Mouse (Mus musculus): ENCODE measurements at regions not wholly inside any gene's neighbourhood (a gene's known extent, or its start where the extent isn't known, plus 50 kb on each side); places are given as distances from the start of the nearest gene placed in this dataset.

- no peak for ATAC-seq (replicated peaks; ENCODE audit: insufficient number of reproducible peaks, low FRiP score, low TSS enrichment)
- H3K4me2 ChIP-seq, result no peak overlapping the region
- no peaks in the 10 kb centered on the region for H3K36me3 ChIP-seq (ENCODE audit: control insufficient read depth, insufficient read depth, low read length)
- H3K9me3 ChIP-seq (replicated peaks; ENCODE audit: control insufficient read depth, low read length), result no peaks in the 10 kb centered on the region
- H3K27me3 ChIP-seq (ENCODE audit: control insufficient read depth, insufficient read depth, low read length), result no peaks in the 10 kb centered on the region
- H3K27ac ChIP-seq (ENCODE audit: low read depth, low read length), result no peak overlapping the region
- 72% methylated on average over 9 of the region's 9 CpGs for WGBS (ENCODE audit: insufficient replicate concordance)
- H3K9ac ChIP-seq (ENCODE audit: low read depth, low read length), result no peak overlapping the region
- no peak overlapping the region for H3K4me3 ChIP-seq (ENCODE audit: low read depth, low read length)
- H3K4me1 ChIP-seq (ENCODE audit: control insufficient read depth, insufficient read depth, low read length), result peaks cover 9% of the 10 kb centered on the region
Observed at GRCm38 (mm10) chr5:54194846-54195245, 196.5 kb downstream of the Stim2 start.

- Histone ChIP-seq H3K9me3 (replicated peaks; ENCODE audit: control insufficient read depth, low read length) (no peaks in the 10 kb centered on the region), H3K27ac (ENCODE audit: low read depth, low read length) (no peak overlapping the region), H3K36me3 (ENCODE audit: control insufficient read depth, insufficient read depth, low read length) (no peaks in the 10 kb centered on the region), H3K4me3 (ENCODE audit: low read depth, low read length) (no peak overlapping the region), H3K9ac (ENCODE audit: low read depth, low read length) (no peak overlapping the region), H3K4me1 (ENCODE audit: control insufficient read depth, insufficient read depth, low read length) (peaks cover 15% of the 10 kb centered on the region), H3K4me2 (no peak overlapping the region), H3K27me3 (ENCODE audit: control insufficient read depth, insufficient read depth, low read length) (no peaks in the 10 kb centered on the region)
- WGBS (ENCODE audit: insufficient replicate concordance), result 67% methylated on average over 3 of the region's 3 CpGs
- ATAC-seq (replicated peaks; ENCODE audit: insufficient number of reproducible peaks, low FRiP score, low TSS enrichment), result no peak
Observed at GRCm38 (mm10) chr5:54200032-54200431, 201.7 kb downstream of the Stim2 start.

GRCm38 (mm10) chr5:54200587-54200986 lies 202.3 kb downstream of the Stim2 start:
- H3K27ac ChIP-seq (ENCODE audit: low read depth, low read length), result no peak overlapping the region
- H3K9ac ChIP-seq (ENCODE audit: low read depth, low read length), result no peak overlapping the region
- 87% methylated on average over 5 of the region's 5 CpGs for WGBS (ENCODE audit: insufficient replicate concordance)
- H3K9me3 ChIP-seq (replicated peaks; ENCODE audit: control insufficient read depth, low read length), result no peaks in the 10 kb centered on the region
- H3K4me3 ChIP-seq (ENCODE audit: low read depth, low read length), result no peak overlapping the region
- H3K27me3 ChIP-seq (ENCODE audit: control insufficient read depth, insufficient read depth, low read length), result no peaks in the 10 kb centered on the region
- H3K36me3 ChIP-seq (ENCODE audit: control insufficient read depth, insufficient read depth, low read length), result no peaks in the 10 kb centered on the region
- no peak for ATAC-seq (replicated peaks; ENCODE audit: insufficient number of reproducible peaks, low FRiP score, low TSS enrichment)
- no peak overlapping the region for H3K4me2 ChIP-seq
- peaks cover 15% of the 10 kb centered on the region for H3K4me1 ChIP-seq (ENCODE audit: control insufficient read depth, insufficient read depth, low read length)

- no peak for ATAC-seq (replicated peaks; ENCODE audit: insufficient number of reproducible peaks, low FRiP score, low TSS enrichment)
- H3K4me2 ChIP-seq, result no peak overlapping the region
- H3K4me1 ChIP-seq (ENCODE audit: control insufficient read depth, insufficient read depth, low read length), result no peaks in the 10 kb centered on the region
- H3K27ac ChIP-seq (ENCODE audit: low read depth, low read length), result no peak overlapping the region
- H3K4me3 ChIP-seq (ENCODE audit: low read depth, low read length), result no peak overlapping the region
- no peaks in the 10 kb centered on the region for H3K9me3 ChIP-seq (replicated peaks; ENCODE audit: control insufficient read depth, low read length)
- no peak overlapping the region for H3K9ac ChIP-seq (ENCODE audit: low read depth, low read length)
- H3K36me3 ChIP-seq (ENCODE audit: control insufficient read depth, insufficient read depth, low read length), result no peaks in the 10 kb centered on the region
- no peaks in the 10 kb centered on the region for H3K27me3 ChIP-seq (ENCODE audit: control insufficient read depth, insufficient read depth, low read length)
Observed at GRCm38 (mm10) chr5:54211457-54211856, 213.2 kb downstream of the Stim2 start.

GRCm38 (mm10) chr5:54212038-54212589 lies 213.8 kb downstream of the Stim2 start:
- Histone ChIP-seq H3K4me2 (no peak overlapping the region), H3K9me3 (replicated peaks; ENCODE audit: control insufficient read depth, low read length) (no peaks in the 10 kb centered on the region), H3K4me3 (ENCODE audit: low read depth, low read length) (no peak overlapping the region), H3K9ac (ENCODE audit: low read depth, low read length) (no peak overlapping the region), H3K4me1 (ENCODE audit: control insufficient read depth, insufficient read depth, low read length) (no peaks in the 10 kb centered on the region), H3K27ac (ENCODE audit: low read depth, low read length) (no peak overlapping the region; the same call in 1 of the 2 replicates), H3K36me3 (ENCODE audit: control insufficient read depth, insufficient read depth, low read length) (no peaks in the 10 kb centered on the region), H3K27me3 (ENCODE audit: control insufficient read depth, insufficient read depth, low read length) (no peaks in the 10 kb centered on the region)
- 44% methylated on average over 5 of the region's 5 CpGs for WGBS (ENCODE audit: insufficient replicate concordance)
- no peak for ATAC-seq (replicated peaks; ENCODE audit: insufficient number of reproducible peaks, low FRiP score, low TSS enrichment)

GRCm38 (mm10) chr5:54225031-54225430 lies 226.7 kb downstream of the Stim2 start:
- Histone ChIP-seq H3K4me2 (no peak overlapping the region), H3K27ac (ENCODE audit: low read depth, low read length) (no peak overlapping the region), H3K27me3 (ENCODE audit: control insufficient read depth, insufficient read depth, low read length) (no peaks in the 10 kb centered on the region), H3K9ac (ENCODE audit: low read depth, low read length) (no peak overlapping the region), H3K36me3 (ENCODE audit: control insufficient read depth, insufficient read depth, low read length) (no peaks in the 10 kb centered on the region), H3K4me3 (ENCODE audit: low read depth, low read length) (no peak overlapping the region), H3K9me3 (replicated peaks; ENCODE audit: control insufficient read depth, low read length) (no peaks in the 10 kb centered on the region), H3K4me1 (ENCODE audit: control insufficient read depth, insufficient read depth, low read length) (no peaks in the 10 kb centered on the region)
- ATAC-seq (replicated peaks; ENCODE audit: insufficient number of reproducible peaks, low FRiP score, low TSS enrichment), result no peak

- H3K9ac ChIP-seq (ENCODE audit: low read depth, low read length), result no peak overlapping the region
- no peaks in the 10 kb centered on the region for H3K9me3 ChIP-seq (replicated peaks; ENCODE audit: control insufficient read depth, low read length)
- no peak overlapping the region for H3K27ac ChIP-seq (ENCODE audit: low read depth, low read length)
- H3K4me3 ChIP-seq (ENCODE audit: low read depth, low read length), result no peak overlapping the region
- no peak overlapping the region for H3K4me2 ChIP-seq
- no peak for ATAC-seq (replicated peaks; ENCODE audit: insufficient number of reproducible peaks, low FRiP score, low TSS enrichment)
- no peaks in the 10 kb centered on the region for H3K36me3 ChIP-seq (ENCODE audit: control insufficient read depth, insufficient read depth, low read length)
- no peaks in the 10 kb centered on the region for H3K27me3 ChIP-seq (ENCODE audit: control insufficient read depth, insufficient read depth, low read length)
- WGBS (ENCODE audit: insufficient replicate concordance), result 69% methylated on average over 1 of the region's 1 CpGs
- H3K4me1 ChIP-seq (ENCODE audit: control insufficient read depth, insufficient read depth, low read length), result 0 out of 2 replicates have a peak, but pooled peaks cover 2% of the 10 kb centered on the region
Observed at GRCm38 (mm10) chr5:54234580-54234979, 236.3 kb downstream of the Stim2 start.

GRCm38 (mm10) chr5:54235226-54235625 lies 236.9 kb downstream of the Stim2 start:
- H3K27ac ChIP-seq (ENCODE audit: low read depth, low read length), result no peak overlapping the region
- no peaks in the 10 kb centered on the region for H3K9me3 ChIP-seq (replicated peaks; ENCODE audit: control insufficient read depth, low read length)
- ATAC-seq (replicated peaks; ENCODE audit: insufficient number of reproducible peaks, low FRiP score, low TSS enrichment), result no peak
- 0 out of 2 replicates have a peak, but pooled peaks cover 2% of the 10 kb centered on the region for H3K4me1 ChIP-seq (ENCODE audit: control insufficient read depth, insufficient read depth, low read length)
- no peaks in the 10 kb centered on the region for H3K27me3 ChIP-seq (ENCODE audit: control insufficient read depth, insufficient read depth, low read length)
- H3K4me2 ChIP-seq, result no peak overlapping the region
- no peak overlapping the region for H3K4me3 ChIP-seq (ENCODE audit: low read depth, low read length)
- H3K9ac ChIP-seq (ENCODE audit: low read depth, low read length), result no peak overlapping the region
- no peaks in the 10 kb centered on the region for H3K36me3 ChIP-seq (ENCODE audit: control insufficient read depth, insufficient read depth, low read length)
- 51% methylated on average over 6 of the region's 6 CpGs for WGBS (ENCODE audit: insufficient replicate concordance)

- H3K9ac ChIP-seq (ENCODE audit: low read depth, low read length), result no peak overlapping the region
- no peaks in the 10 kb centered on the region for H3K36me3 ChIP-seq (ENCODE audit: control insufficient read depth, insufficient read depth, low read length)
- H3K27me3 ChIP-seq (ENCODE audit: control insufficient read depth, insufficient read depth, low read length), result no peaks in the 10 kb centered on the region
- H3K9me3 ChIP-seq (replicated peaks; ENCODE audit: control insufficient read depth, low read length), result no peaks in the 10 kb centered on the region
- no peak for ATAC-seq (replicated peaks; ENCODE audit: insufficient number of reproducible peaks, low FRiP score, low TSS enrichment)
- 77% methylated on average over 2 of the region's 2 CpGs for WGBS (ENCODE audit: insufficient replicate concordance)
- no peak overlapping the region for H3K4me2 ChIP-seq
- no peak overlapping the region for H3K4me3 ChIP-seq (ENCODE audit: low read depth, low read length)
- H3K27ac ChIP-seq (ENCODE audit: low read depth, low read length), result no peak overlapping the region
- 0 out of 2 replicates have a peak, but pooled peaks cover 2% of the 10 kb centered on the region for H3K4me1 ChIP-seq (ENCODE audit: control insufficient read depth, insufficient read depth, low read length)
Observed at GRCm38 (mm10) chr5:54237226-54237625, 238.9 kb downstream of the Stim2 start.

Data from heart, embryonic 11.5 days (tissue).